8 mouse cellular contexts compared by ENCODE assay signal in genomic region chr12:21476516-21476915, GRCm38 (mm10).
"Had no signal": no experiment of that assay in that cellular context is flagged by ENCODE, and none has a peak within 500 bp of the region (broad histone marks: within the 10 kb centered on the region; RNA-seq: fewer than 3 reads in every experiment).

No protein-coding gene starts in this region.

- DNase-seq: lung, adult 18-20 months; lung, embryonic 14.5 days; lung, postnatal 10 days; lung, postnatal 4 days; right cerebral cortex, postnatal 14 days; thymus, adult 18-20 months; thymus, postnatal 14 days; thymus, postnatal 36 days had no signal
